21 mouse cellular contexts compared by ENCODE assay signal in genomic region chr11:41193981-41194380, GRCm38 (mm10).
A peak's percentile ranks its signal among the peaks of the same experiment; 100 is the strongest.
DNase-seq lines count a peak whose midpoint lies in the region; ATAC-seq lines count a peak whose summit lies in the region.
"Had no signal": no experiment of that assay in that cellular context is flagged by ENCODE, and none has a peak within 500 bp of the region (broad histone marks: within the 10 kb centered on the region; RNA-seq: fewer than 3 reads in every experiment).

No protein-coding gene starts in this region.

- DNase-seq in frontal cortex, postnatal 10 days (ENCODE audit: low spot score in 2 of 2): no peak
- peak; percentile 3 for DNase-seq in right cerebral cortex, adult 18-20 months
- DNase-seq in right cerebral cortex, postnatal 4 days: no peak
- peak; percentile 73 for DNase-seq in brain, adult 2 months (ENCODE audit: low read depth, low spot score)
- DNase-seq in telencephalon, adult 2 months (ENCODE audit: low read depth, low spot score): peak; percentile 42
- no peak for DNase-seq in cerebellum, adult 11-12 months
- DNase-seq: adrenal gland, adult 2 months; adrenal gland, adult 8-10 months; adrenal gland, postnatal 10 days; adrenal gland, postnatal 14 days; adrenal gland, postnatal 25 days; adrenal gland, postnatal 36 days; B cell, adult 2 months; cerebellum, adult 11 months; cerebellum, adult 18-20 months; cerebellum, adult 2 months; cerebellum, adult 8-10 months had no signal

- peak; percentile 91 for ATAC-seq in frontal cortex, adult (ENCODE audit: low TSS enrichment)
- no peak for ATAC-seq in CD4-positive, CD25-positive, alpha-beta regulatory T cell, adult 4 months
- ATAC-seq: activated CD4-positive, CD25-positive, alpha-beta regulatory T cell, adult 4 months; Patski had no signal

Comparison
In these comparisons a context has a peak if more than half of its experiments do, and no peak if none do; other contexts are left out.
1. DNase-seq: peak in right cerebral cortex, adult 18-20 months (single experiment), brain, adult 2 months (single experiment) and telencephalon, adult 2 months (single experiment); none in frontal cortex, postnatal 10 days (0 of 2), right cerebral cortex, postnatal 4 days (single experiment) and cerebellum, adult 11-12 months (single experiment).